Mouse (Mus musculus) CH12.LX (cell line): Measurements from ENCODE around the gene Pde8a. TPM values are rescaled to one million over a fixed set of nuclear protein-coding genes. Genes with fewer than 3 reads are reported as not detected.
"Not testable (repeated sequence)": the region's sequence is repeated elsewhere in the genome, so short reads cannot be mapped to it uniquely, and the experiment has no call there.

Source experiments
- DNase-seq: peaks from one replicate; pipeline ENCODE4 v3.0.0-alpha.2; 2013; ENCODE audit errors: extremely low read depth
- H3K27ac ChIP-seq: 2 replicates; pipeline ENCODE4 v1.5.1; 2012; ENCODE audit warnings: low read depth, mild to moderate bottlenecking, control low read depth, moderate library complexity; ENCODE audit not compliant: insufficient read depth
- H3K27me3 ChIP-seq: replicated peaks from 2 replicates; pipeline ENCODE3; 2012; ENCODE audit warnings: inconsistent platforms
- H3K36me3 ChIP-seq, 2 experiments: replicated peaks in 1 of 2; 2 replicates each; pipeline versions ENCODE3 to v1.6.1; 2012; ENCODE audit warnings: inconsistent platforms in 1 of 2, low read length in 1 of 2, mild to moderate bottlenecking in 1 of 2, mixed read lengths in 1 of 2, moderate library complexity in 1 of 2; ENCODE audit not compliant: control insufficient read depth in 1 of 2, insufficient read depth in 1 of 2
- H3K4me1 ChIP-seq, 2 experiments: 2 replicates each; pipeline ENCODE4 v1.6.1; 2012; ENCODE audit warnings: inconsistent platforms in 1 of 2, moderate library complexity in 1 of 2; ENCODE audit not compliant: insufficient read depth in 2 of 2, control insufficient read depth in 1 of 2
- H3K4me2 ChIP-seq: 2 replicates; pipeline ENCODE4 v1.6.1; 2012; ENCODE audit warnings: low read depth, mild to moderate bottlenecking, control low read depth; ENCODE audit not compliant: poor library complexity, insufficient read depth, severe bottlenecking
- H3K4me3 ChIP-seq, 3 experiments: fragments of 150-350 bp in 1 of 3; sonication (generic) in 1 of 3; replicated peaks in 1 of 3; 2 replicates each; pipeline versions ENCODE3 to v1.5.1; 2011 to 2012; ENCODE audit warnings: low read depth in 2 of 3, low read length in 2 of 3, mild to moderate bottlenecking in 2 of 3, moderate library complexity in 2 of 3, control low read depth in 1 of 3, improper control_type of control experiment in 1 of 3, inconsistent platforms in 1 of 3, mixed read lengths in 1 of 3; ENCODE audit not compliant: poor library complexity in 1 of 3
- H3K79me2 ChIP-seq: replicated peaks from 2 replicates; pipeline ENCODE4 v1.6.1; 2012; ENCODE audit warnings: mild to moderate bottlenecking, moderate library complexity; ENCODE audit not compliant: control insufficient read depth, poor library complexity, insufficient read depth, severe bottlenecking; ENCODE audit errors: extremely low read depth
- H3K9ac ChIP-seq: 2 replicates; pipeline ENCODE4 v1.6.1; 2012; ENCODE audit warnings: low read depth, mild to moderate bottlenecking, control low read depth, moderate library complexity; ENCODE audit not compliant: insufficient read depth
- H3K9me3 ChIP-seq: replicated peaks from 2 replicates; pipeline ENCODE3; 2012; ENCODE audit warnings: low read length, inconsistent platforms, mixed read lengths
- CTCF ChIP-seq, 2 experiments: IDR thresholded peaks in 1 of 2; conservative IDR thresholded peaks in 1 of 2; 2 replicates each; pipeline ENCODE4 v1.5.1; 2011 to 2012; ENCODE audit warnings: low read depth in 2 of 2, low read length in 2 of 2, improper control_type of control experiment in 1 of 2, inconsistent platforms in 1 of 2, mild to moderate bottlenecking in 1 of 2, moderate library complexity in 1 of 2
- GABPA ChIP-seq: IDR thresholded peaks from 2 replicates; pipeline ENCODE4 v1.6.1; 2012; ENCODE audit warnings: low read depth, low read length, improper control_type of control experiment, inconsistent platforms; ENCODE audit not compliant: insufficient replicate concordance
- HCFC1 ChIP-seq: IDR thresholded peaks from 2 replicates; pipeline ENCODE4 v1.6.1; 2012; ENCODE audit warnings: low read depth, mild to moderate bottlenecking, inconsistent platforms, low read length, improper control_type of control experiment
- JUN ChIP-seq: IDR thresholded peaks from 2 replicates; pipeline ENCODE4 v1.6.1; 2011; ENCODE audit warnings: low read depth, mild to moderate bottlenecking, low read length, improper control_type of control experiment, moderate library complexity; ENCODE audit not compliant: insufficient read depth
- JUND ChIP-seq: conservative IDR thresholded peaks from 2 replicates; pipeline ENCODE4 v1.6.1; 2011; ENCODE audit warnings: low read depth, low read length, improper control_type of control experiment
- MAFK ChIP-seq: IDR thresholded peaks from 2 replicates; pipeline ENCODE4 v1.6.1; 2011; ENCODE audit warnings: low read length, improper control_type of control experiment; ENCODE audit not compliant: insufficient replicate concordance
- MAX ChIP-seq: IDR thresholded peaks from 2 replicates; pipeline ENCODE4 v1.6.1; 2011; ENCODE audit warnings: low read length, improper control_type of control experiment
- MAZ ChIP-seq: IDR thresholded peaks from 2 replicates; pipeline ENCODE4 v1.6.1; 2012; ENCODE audit warnings: low read depth, mild to moderate bottlenecking, inconsistent platforms, low read length, improper control_type of control experiment, moderate library complexity
- MEF2A ChIP-seq: IDR thresholded peaks from 2 replicates; pipeline ENCODE4 v1.6.1; 2014; ENCODE audit warnings: low read depth, mild to moderate bottlenecking, inconsistent platforms, low read length, improper control_type of control experiment, borderline replicate concordance
- MXI1 ChIP-seq: IDR thresholded peaks from 2 replicates; pipeline ENCODE4 v1.6.1; 2011; ENCODE audit warnings: mild to moderate bottlenecking, low read depth, low read length, improper control_type of control experiment
- MYC ChIP-seq: IDR thresholded peaks from 2 replicates; pipeline ENCODE4 v1.6.1; 2011; ENCODE audit warnings: low read depth, mild to moderate bottlenecking, improper control_type of control experiment, low read length
- NRF1 ChIP-seq: IDR thresholded peaks from 2 replicates; pipeline ENCODE4 v1.6.1; 2014; ENCODE audit warnings: low read depth, mild to moderate bottlenecking, inconsistent platforms, low read length, improper control_type of control experiment, moderate library complexity
- POLR2A ChIP-seq: IDR thresholded peaks from 2 replicates; pipeline ENCODE4 v1.6.1; 2011; ENCODE audit warnings: low read depth, mild to moderate bottlenecking, improper control_type of control experiment, low read length
- POLR2AphosphoS2 ChIP-seq: IDR thresholded peaks from 2 replicates; pipeline ENCODE4 v1.6.1; 2011; ENCODE audit warnings: low read depth, low read length, improper control_type of control experiment
- RAD21 ChIP-seq: IDR thresholded peaks from 2 replicates; pipeline ENCODE4 v1.6.1; 2011; ENCODE audit warnings: low read depth, mild to moderate bottlenecking, low read length, improper control_type of control experiment, moderate library complexity
- RCOR1 ChIP-seq: conservative IDR thresholded peaks from 2 replicates; pipeline ENCODE4 v1.6.1; 2012; ENCODE audit warnings: low read depth, mild to moderate bottlenecking, inconsistent platforms, low read length, improper control_type of control experiment
- SIN3A ChIP-seq: IDR thresholded peaks from 2 replicates; pipeline ENCODE4 v1.6.1; 2012; ENCODE audit warnings: low read length, improper control_type of control experiment, inconsistent platforms
- SMC3 ChIP-seq: IDR thresholded peaks from 2 replicates; pipeline ENCODE4 v1.6.1; 2011; ENCODE audit warnings: low read depth, low read length, improper control_type of control experiment
- TCF12 ChIP-seq: IDR thresholded peaks from 2 replicates; pipeline ENCODE4 v1.6.1; 2014; ENCODE audit warnings: low read depth, mild to moderate bottlenecking, inconsistent platforms, low read length, improper control_type of control experiment
- USF1 ChIP-seq: IDR thresholded peaks from 2 replicates; pipeline ENCODE4 v1.6.1; 2014; ENCODE audit warnings: low read depth, mild to moderate bottlenecking, inconsistent platforms, low read length, improper control_type of control experiment
- ZKSCAN1 ChIP-seq: IDR thresholded peaks from 2 replicates; pipeline ENCODE4 v1.6.1; 2012; ENCODE audit warnings: low read depth, inconsistent platforms, low read length, improper control_type of control experiment, borderline replicate concordance
- dilution Hi-C: fragments of 300-500 bp; cut with MboI; formaldehyde crosslinking; loops from 2 replicates; pipeline ENCODE4 v1.14.3; 2020; ENCODE audit warnings: low sequenced_read_pairs; ENCODE audit not compliant: extremely low pct_unique_long_range_greater_than_20kb, extremely low pct_ligation_motif_present
- in situ Hi-C: fragments of 300-500 bp; cut with MboI; formaldehyde crosslinking; loops from 3 replicates; pipeline ENCODE4 v1.14.3; 2019; ENCODE audit warnings: low sequenced_read_pairs, low pct_ligation_motif_present, low pct_unique_long_range_greater_than_20kb, mixed read lengths
- polyA plus RNA-seq: library from polyadenylated mRNA; unstranded; fragments of >175 nt; gene quantifications from 2 replicates; pipeline ENCODE4 v1.2.1, GENCODE M21; 2012; ENCODE audit warnings: low read depth; ENCODE audit not compliant: insufficient read length
- total RNA-seq, 2 experiments: library from RNA; depleted of rRNA; stranded (reverse); fragments of 300-350 nt in 1 of 2; fragments of >200 nt in 1 of 2; gene quantifications; 2 replicates each; pipeline ENCODE4 v1.2.3; 2012 to 2014

The Pde8a gene
- total and polyA plus RNA-seq, 3 experiments: 8.3 to 22.7 (median 9.1) TPM

- dilution Hi-C loops: no loop called here
- H3K9ac ChIP-seq: no peak overlapping the region
- no peak overlapping the region for H3K4me2 ChIP-seq
- no peaks in the 10 kb centered on the region for H3K27me3 ChIP-seq
- in situ Hi-C loops: no loop called here
- H3K4me3 ChIP-seq: no peak overlapping the region
- H3K4me1 ChIP-seq: peaks cover under 1 to 7% of the 10 kb centered on the region in 2 experiments; a peak in 3 of 4 replicates
- H3K27ac ChIP-seq: no peak overlapping the region
- TF ChIP-seq CTCF (conservative IDR thresholded peaks at IDR 0.05 in 1 of 2, IDR thresholded peaks at IDR 0.05 in 1 of 2; ENCODE audit: low read depth in 2 of 2, low read length in 2 of 2) (peak in 1 of 2 experiments; percentile 21; a peak in 2 of 4 replicates), RAD21 (no peak; the same call in none of the 2 replicates), MYC (no peak), SMC3 (0 out of 2 replicates have a peak, but pooled peaks have one; percentile 13)
- no peaks in the 10 kb centered on the region for H3K79me2 ChIP-seq
- no peaks in the 10 kb centered on the region for H3K36me3 ChIP-seq
- peaks cover 6% of the 10 kb centered on the region for H3K9me3 ChIP-seq
- DNase-seq: no peak
Observed at GRCm38 (mm10) chr7:81184651-81185050, 28.7 kb upstream of the Pde8a start.

- H3K9ac ChIP-seq, H3K4me3 ChIP-seq, dilution Hi-C loops, DNase-seq, H3K4me2 ChIP-seq, H3K36me3 ChIP-seq, H3K9me3 ChIP-seq, H3K27ac ChIP-seq, H3K79me2 ChIP-seq, in situ Hi-C loops, H3K27me3 ChIP-seq: not testable (repeated sequence)
- H3K4me1 ChIP-seq: peaks cover 6 to 17% of the 10 kb centered on the region in 2 experiments; a peak in 3 of 4 replicates
Observed at GRCm38 (mm10) chr7:81186036-81186435, 27.4 kb upstream of the Pde8a start.

DNA sequence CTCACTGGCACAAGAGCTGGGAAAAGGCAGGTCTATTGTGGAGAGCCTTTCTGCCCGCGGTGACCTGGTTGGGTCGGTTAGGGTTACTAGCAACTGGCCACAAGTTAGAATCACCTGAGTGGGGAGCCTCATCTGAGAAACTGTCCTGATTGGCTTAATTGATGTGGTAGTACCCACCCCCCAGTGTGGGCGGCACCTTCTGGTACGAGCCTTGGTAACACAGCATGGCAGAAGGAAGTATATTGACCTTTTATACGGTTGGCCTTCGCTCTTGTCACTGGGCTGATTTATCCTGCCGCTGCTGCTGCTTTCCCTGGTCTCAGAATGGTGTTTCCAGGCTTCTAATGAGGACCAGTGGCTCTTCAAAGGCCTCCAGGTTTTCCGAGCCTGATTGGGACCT, 24.2 kb upstream of the Pde8a start:
- in situ Hi-C loops: no loop called here

More for the DNA sequence above, 24.2 kb upstream of the Pde8a start:
- Histone ChIP-seq H3K36me3 (no peaks in the 10 kb centered on the region), H3K9ac (no peak overlapping the region), H3K4me2 (no peak overlapping the region), H3K27me3 (no peaks in the 10 kb centered on the region), H3K9me3 (peaks cover 6% of the 10 kb centered on the region), H3K79me2 (no peaks in the 10 kb centered on the region), H3K4me3 (no peak overlapping the region), H3K27ac (no peak overlapping the region), H3K4me1 (peaks cover 6 to 25% of the 10 kb centered on the region in 2 experiments; a peak in 3 of 4 replicates)
- TF ChIP-seq ZKSCAN1 (no peak), GABPA (no peak), JUND (no peak), JUN (no peak), SIN3A (no peak), CTCF (conservative IDR thresholded peaks at IDR 0.05 in 1 of 2, IDR thresholded peaks at IDR 0.05 in 1 of 2; ENCODE audit: low read depth in 2 of 2, low read length in 2 of 2) (no peak), MAX (no peak), NRF1 (no peak), POLR2AphosphoS2 (no peak), MEF2A (no peak), MYC (no peak), USF1 (no peak), POLR2A (no peak), MAFK (no peak), MXI1 (no peak), HCFC1 (no peak), SMC3 (no peak), TCF12 (no peak), MAZ (no peak), RCOR1 (no peak)
- dilution Hi-C loops: no loop called here
- DNase-seq: no peak
